Mouse (Mus musculus): Measurements from ENCODE around the gene Tbc1d10a. TPM values are rescaled to one million over a fixed set of nuclear protein-coding genes. Genes with fewer than 3 reads are reported as not detected.

Tbc1d10a gene
- polyA plus RNA-seq, 1 experiment from 2014 or later, result 13.6 TPM

- WGBS, result 86% methylated on average over 9 of the region's 9 CpGs
Measured at GRCm38 (mm10) chr11:4148536-4149156, 37.9 kb upstream of the Tbc1d10a start.

DNA sequence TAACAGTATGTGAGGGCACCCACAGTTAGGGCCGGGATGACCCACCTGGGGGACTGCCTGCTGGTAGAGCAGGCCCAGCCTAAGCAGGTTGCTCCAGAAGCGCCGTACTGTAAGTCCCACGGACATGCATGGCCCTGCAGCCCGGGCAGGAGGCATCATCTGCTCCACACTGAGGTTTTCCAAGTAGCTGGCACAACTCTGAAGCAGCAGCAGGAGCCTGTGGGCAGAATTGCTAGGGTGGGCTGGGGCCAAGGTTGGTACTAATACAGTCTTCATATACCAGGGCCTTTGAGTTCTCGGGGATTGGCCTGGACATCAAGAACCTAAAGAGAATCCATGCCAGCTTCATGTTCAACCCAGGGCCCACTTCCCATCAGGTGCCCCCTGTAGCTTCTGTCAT, 36.7 kb upstream of the Tbc1d10a start:
- no peak overlapping the region for H3K9ac ChIP-seq (ENCODE audit: low read depth, low read length)
- no peaks in the 10 kb centered on the region for H3K36me3 ChIP-seq (ENCODE audit: control insufficient read depth, insufficient read depth, low read length)
- no peak overlapping the region for H3K4me3 ChIP-seq (ENCODE audit: low read depth, low read length)
- no peaks in the 10 kb centered on the region for H3K4me1 ChIP-seq (replicated peaks; ENCODE audit: control insufficient read depth, insufficient read depth, low read length)
- H3K27ac ChIP-seq (ENCODE audit: low read depth, low read length), result no peak overlapping the region
- H3K9me3 ChIP-seq (ENCODE audit: control insufficient read depth, low read length), result no peaks in the 10 kb centered on the region
- ATAC-seq (replicated peaks; ENCODE audit: low FRiP score) (no peak), DNase-seq (ENCODE audit: low spot score) (no peak)
- H3K4me2 ChIP-seq, result no peak overlapping the region
- H3K27me3 ChIP-seq (replicated peaks; ENCODE audit: control insufficient read depth, insufficient read depth, low read length), result no peaks in the 10 kb centered on the region
- WGBS, result 89% methylated on average over 6 of the region's 6 CpGs

More at GRCm38 (mm10) chr11:4148536-4149156, 37.9 kb upstream of the Tbc1d10a start:
- Histone ChIP-seq H3K36me3 (ENCODE audit: control insufficient read depth, insufficient read depth, low read length) (0 out of 2 replicates have a peak, but pooled peaks cover 2% of the 10 kb centered on the region), H3K4me2 (no peak overlapping the region), H3K4me3 (ENCODE audit: low read depth, low read length) (no peak overlapping the region), H3K9me3 (ENCODE audit: control insufficient read depth, low read length) (no peaks in the 10 kb centered on the region), H3K27me3 (replicated peaks; ENCODE audit: control insufficient read depth, insufficient read depth, low read length) (no peaks in the 10 kb centered on the region), H3K4me1 (replicated peaks; ENCODE audit: control insufficient read depth, insufficient read depth, low read length) (no peaks in the 10 kb centered on the region), H3K9ac (ENCODE audit: low read depth, low read length) (no peak overlapping the region), H3K27ac (ENCODE audit: low read depth, low read length) (no peak overlapping the region)
- DNase-seq (ENCODE audit: low spot score) (no peak), ATAC-seq (replicated peaks; ENCODE audit: low FRiP score) (no peak)

DNA sequence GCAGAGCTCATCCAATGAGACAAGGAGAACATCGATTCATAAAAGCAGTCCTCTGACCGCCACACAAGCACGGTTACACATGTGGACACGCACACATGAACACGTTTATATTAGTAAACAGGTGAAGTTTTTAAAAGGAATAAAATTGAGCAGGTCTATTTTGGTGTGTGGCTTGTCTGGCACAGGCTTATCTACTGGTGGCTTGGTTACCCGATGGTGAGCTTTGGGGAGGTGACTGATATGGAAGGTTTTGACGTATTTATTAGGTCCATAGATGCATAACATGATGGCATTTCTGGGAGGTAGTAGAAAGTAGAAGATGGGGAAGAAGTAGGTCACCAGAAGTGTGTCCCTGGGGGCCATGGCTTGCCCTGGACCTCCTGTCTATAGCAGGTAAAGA, 32.9 kb upstream of the Tbc1d10a start:
- Histone ChIP-seq H3K9ac (ENCODE audit: low read depth, low read length) (no peak overlapping the region), H3K27ac (ENCODE audit: low read depth, low read length) (no peak overlapping the region), H3K27me3 (replicated peaks; ENCODE audit: control insufficient read depth, insufficient read depth, low read length) (no peaks in the 10 kb centered on the region), H3K36me3 (ENCODE audit: control insufficient read depth, insufficient read depth, low read length) (no peaks in the 10 kb centered on the region), H3K9me3 (ENCODE audit: control insufficient read depth, low read length) (no peaks in the 10 kb centered on the region), H3K4me1 (replicated peaks; ENCODE audit: control insufficient read depth, insufficient read depth, low read length) (0 out of 2 replicates have a peak, but pooled peaks cover 5% of the 10 kb centered on the region), H3K4me3 (ENCODE audit: low read depth, low read length) (no peak overlapping the region), H3K4me2 (no peak overlapping the region)
- WGBS, result 83% methylated on average over 7 of the region's 7 CpGs
- ATAC-seq (replicated peaks; ENCODE audit: low FRiP score), result no peak
- DNase-seq (ENCODE audit: low spot score), result no peak

GRCm38 (mm10) chr11:4155641-4156040, 30.9 kb upstream of the Tbc1d10a start:
- Histone ChIP-seq H3K9me3 (ENCODE audit: control insufficient read depth, low read length) (no peaks in the 10 kb centered on the region), H3K27ac (ENCODE audit: low read depth, low read length) (no peak overlapping the region), H3K9ac (ENCODE audit: low read depth, low read length) (no peak overlapping the region), H3K4me3 (ENCODE audit: low read depth, low read length) (no peak overlapping the region), H3K4me2 (no peak overlapping the region), H3K36me3 (ENCODE audit: control insufficient read depth, insufficient read depth, low read length) (no peaks in the 10 kb centered on the region), H3K27me3 (replicated peaks; ENCODE audit: control insufficient read depth, insufficient read depth, low read length) (no peaks in the 10 kb centered on the region), H3K4me1 (replicated peaks; ENCODE audit: control insufficient read depth, insufficient read depth, low read length) (peaks cover 11% of the 10 kb centered on the region; the same call in 1 of the 2 replicates)
- DNase-seq (ENCODE audit: low spot score) (no peak), ATAC-seq (replicated peaks; ENCODE audit: low FRiP score) (0 out of 2 replicates have a peak, but pooled peaks have one; percentile 32)
- 52% methylated on average over 5 of the region's 5 CpGs for WGBS

- Histone ChIP-seq H3K9me3 (ENCODE audit: control insufficient read depth, low read length) (no peaks in the 10 kb centered on the region), H3K27me3 (replicated peaks; ENCODE audit: control insufficient read depth, insufficient read depth, low read length) (no peaks in the 10 kb centered on the region), H3K4me3 (ENCODE audit: low read depth, low read length) (no peak overlapping the region), H3K4me1 (replicated peaks; ENCODE audit: control insufficient read depth, insufficient read depth, low read length) (peaks cover 25% of the 10 kb centered on the region), H3K4me2 (no peak overlapping the region), H3K36me3 (ENCODE audit: control insufficient read depth, insufficient read depth, low read length) (peaks cover 16% of the 10 kb centered on the region), H3K27ac (ENCODE audit: low read depth, low read length) (no peak overlapping the region), H3K9ac (ENCODE audit: low read depth, low read length) (no peak overlapping the region)
- WGBS, result 79% methylated on average over 3 of the region's 3 CpGs
- DNase-seq (ENCODE audit: low spot score), result no peak
- ATAC-seq (replicated peaks; ENCODE audit: low FRiP score), result no peak
Measured at GRCm38 (mm10) chr11:4158676-4159075, 27.9 kb upstream of the Tbc1d10a start.

DNA sequence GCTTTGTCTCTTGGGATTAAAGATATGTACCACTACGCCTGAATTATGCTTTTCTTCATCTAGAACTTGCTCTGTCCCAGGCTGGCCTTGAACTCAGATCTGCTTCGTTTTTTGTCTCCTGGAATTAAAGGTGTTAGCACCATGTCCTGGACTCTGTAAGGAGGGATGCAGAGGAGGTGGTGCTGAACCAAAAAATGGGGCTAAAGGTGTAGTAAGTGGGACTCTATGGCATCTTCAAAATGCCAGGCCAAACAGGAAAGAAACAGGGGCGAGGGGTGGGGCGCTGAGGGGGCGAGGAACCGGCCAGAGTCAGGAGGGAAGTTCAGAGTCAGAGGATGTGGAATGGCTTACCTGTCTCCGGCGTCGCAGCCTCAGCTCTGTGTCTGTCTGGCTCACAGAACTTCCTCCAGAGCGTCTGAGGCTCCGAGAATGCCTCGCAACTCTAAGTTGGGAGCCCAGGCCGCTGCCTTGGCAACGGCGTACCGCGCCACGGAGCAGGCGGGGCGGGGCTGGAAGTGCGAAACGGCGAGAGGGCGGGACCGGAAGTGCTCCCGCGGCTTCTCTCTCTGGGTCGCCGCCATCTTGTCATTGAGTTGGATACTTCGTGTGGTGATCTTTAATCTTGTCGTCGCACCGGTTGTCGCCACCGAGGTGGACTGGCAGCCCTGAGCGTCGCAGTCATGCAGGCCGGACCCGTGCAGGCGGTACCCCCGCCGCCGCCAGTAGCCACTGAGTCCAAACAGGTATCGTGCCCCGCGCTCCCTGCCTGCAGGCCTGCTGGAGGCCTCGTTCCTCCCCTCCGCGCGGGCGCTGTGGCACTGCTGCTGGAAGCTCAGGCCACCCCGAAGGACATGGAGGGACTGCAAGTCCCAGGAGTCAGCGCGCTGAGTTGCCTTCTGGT, 26.5 kb upstream of the Tbc1d10a start, which contains the start of the genes Ccdc157 and Sf3a1:
TSS of gene Ccdc157 (minus strand) at position 486 of the 901 bp plus-strand sequence.
TSS of gene Sf3a1 (plus strand) at position 543 of the 901 bp plus-strand sequence.
- Histone ChIP-seq H3K4me2 (peak within 1 kb of the TSS; percentile 97), H3K27me3 (replicated peaks; ENCODE audit: control insufficient read depth, insufficient read depth, low read length) (no peaks in the 10 kb centered on the region), H3K27ac (ENCODE audit: low read depth, low read length) (peak within 1 kb of the TSS; percentile 87), H3K4me1 (replicated peaks; ENCODE audit: control insufficient read depth, insufficient read depth, low read length) (peaks cover 25% of the 10 kb centered on the region), H3K4me3 (ENCODE audit: low read depth, low read length) (peak within 1 kb of the TSS; percentile 95), H3K36me3 (ENCODE audit: control insufficient read depth, insufficient read depth, low read length) (peaks cover 24% of the 10 kb centered on the region), H3K9ac (ENCODE audit: low read depth, low read length) (peak within 1 kb of the TSS; percentile 91), H3K9me3 (ENCODE audit: control insufficient read depth, low read length) (no peaks in the 10 kb centered on the region)
- peak; percentile 96 for ATAC-seq (replicated peaks; ENCODE audit: low FRiP score)
- WGBS, result 2% methylated on average over 54 of the region's 54 CpGs
- DNase-seq (ENCODE audit: low spot score), result peak; percentile 92

DNA sequence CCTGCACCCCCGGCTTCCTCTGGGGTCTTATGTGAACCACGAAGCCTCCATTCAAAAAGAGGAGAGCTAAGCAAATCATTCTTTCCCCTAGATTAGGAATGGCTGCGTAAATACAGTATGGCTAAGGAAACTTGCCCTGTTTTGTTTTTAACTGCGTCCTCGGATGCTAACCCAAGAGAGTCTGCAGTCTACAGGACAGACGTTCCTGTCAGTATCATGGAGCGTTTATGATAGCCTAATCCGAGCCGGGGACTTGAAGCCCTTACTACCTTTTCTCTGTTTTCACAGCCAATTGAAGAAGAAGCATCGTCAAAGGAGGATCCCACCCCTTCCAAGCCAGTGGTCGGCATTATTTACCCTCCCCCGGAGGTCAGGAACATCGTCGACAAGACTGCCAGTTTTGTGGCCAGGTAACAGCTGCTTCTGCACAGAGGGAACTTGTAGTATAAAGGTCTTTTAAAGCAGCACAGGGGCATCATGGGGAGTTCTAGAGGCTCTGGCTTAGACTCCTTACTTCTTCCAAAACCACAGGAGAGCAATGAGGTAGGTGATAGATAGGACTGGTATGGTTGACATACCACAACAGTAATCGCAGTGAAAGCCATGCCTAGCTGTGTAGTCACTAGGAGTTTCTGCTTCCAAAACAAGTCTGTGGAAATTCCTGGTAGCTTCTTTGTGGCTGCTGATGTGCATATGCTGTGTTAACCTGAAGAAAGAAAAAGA, 25.7 kb upstream of the Tbc1d10a start:
- H3K4me1 ChIP-seq (replicated peaks; ENCODE audit: control insufficient read depth, insufficient read depth, low read length), result peaks cover 25% of the 10 kb centered on the region
- no peak for ATAC-seq (replicated peaks; ENCODE audit: low FRiP score)
- 3% methylated on average over 15 of the region's 15 CpGs for WGBS

GRCm38 (mm10) chr11:4164701-4165100, 21.9 kb upstream of the Tbc1d10a start:
- ATAC-seq (replicated peaks; ENCODE audit: low FRiP score), result no peak
- Histone ChIP-seq H3K9ac (ENCODE audit: low read depth, low read length) (no peak overlapping the region), H3K4me2 (no peak overlapping the region), H3K4me1 (replicated peaks; ENCODE audit: control insufficient read depth, insufficient read depth, low read length) (peaks cover 18% of the 10 kb centered on the region), H3K36me3 (ENCODE audit: control insufficient read depth, insufficient read depth, low read length) (peaks cover 63% of the 10 kb centered on the region), H3K27ac (ENCODE audit: low read depth, low read length) (no peak overlapping the region), H3K9me3 (ENCODE audit: control insufficient read depth, low read length) (no peaks in the 10 kb centered on the region), H3K4me3 (ENCODE audit: low read depth, low read length) (no peak overlapping the region), H3K27me3 (replicated peaks; ENCODE audit: control insufficient read depth, insufficient read depth, low read length) (no peaks in the 10 kb centered on the region)
- DNase-seq (ENCODE audit: low spot score), result no peak
- 92% methylated on average over 2 of the region's 2 CpGs for WGBS

More for the DNA sequence above, 25.7 kb upstream of the Tbc1d10a start:
- DNase-seq (ENCODE audit: low spot score), result no peak
- Histone ChIP-seq H3K9me3 (ENCODE audit: control insufficient read depth, low read length) (no peaks in the 10 kb centered on the region), H3K27ac (ENCODE audit: low read depth, low read length) (peak overlapping the region; percentile 87), H3K4me3 (ENCODE audit: low read depth, low read length) (peak overlapping the region; percentile 95), H3K27me3 (replicated peaks; ENCODE audit: control insufficient read depth, insufficient read depth, low read length) (no peaks in the 10 kb centered on the region), H3K4me2 (peak overlapping the region; percentile 97), H3K9ac (ENCODE audit: low read depth, low read length) (peak overlapping the region; percentile 91), H3K36me3 (ENCODE audit: control insufficient read depth, insufficient read depth, low read length) (peaks cover 28% of the 10 kb centered on the region)

All from liver, embryonic 11.5 days (tissue).